In genomic region chr15:102742589-102742988, GRCm38 (mm10) we compare ENCODE assay signal across 7 mouse cellular contexts. TPM values are rescaled to one million over a fixed set of nuclear protein-coding genes. Genes with fewer than 3 reads are reported as not detected.
DNase-seq lines count a peak whose midpoint lies in the region; ATAC-seq lines count a peak whose summit lies in the region.

No protein-coding gene starts in this region.

- under 1% methylated on average over 10 of the region's 10 CpGs for WGBS in intestine, embryonic 16.5 days
- under 1% methylated on average over 10 of the region's 10 CpGs for WGBS in midbrain, embryonic 12.5 days

- no peak overlapping the region for H3K9ac ChIP-seq in intestine, embryonic 16.5 days (ENCODE audit: low read depth, low read length)
- H3K9ac ChIP-seq in midbrain, embryonic 12.5 days (replicated peaks), result no peak overlapping the region

- DNase-seq in adrenal gland, adult 8-10 months, result peak; percentile 82
- peak; percentile 94 for DNase-seq in embryo, embryonic 11 days
- DNase-seq in gastrocnemius, postnatal 25 days, result peak; percentile 81
- DNase-seq in left cerebral cortex, postnatal 25 days (ENCODE audit: low spot score in 2 of 2), result peak; percentile 90 to 95
- DNase-seq in skeletal muscle tissue, adult 2 months (ENCODE audit: low read depth, low spot score), result peak; percentile 87

- peak; percentile 76 for ATAC-seq in intestine, embryonic 16.5 days
- ATAC-seq in midbrain, embryonic 12.5 days (ENCODE audit: low FRiP score, low read depth), result 0 out of 2 replicates have a peak, but pooled peaks have one; percentile 27

- no peak overlapping the region for H3K27ac ChIP-seq in intestine, embryonic 16.5 days (ENCODE audit: low read length)
- peak overlapping the region; percentile 94 for H3K27ac ChIP-seq in midbrain, embryonic 12.5 days (replicated peaks)

- intact Hi-C loops in left cerebral cortex, postnatal 25 days (cut with DNase I), result loop anchor here (1.0 to 2.0 kb wide), 2 partner anchors 20 to 44 kb away; partner anchors contain the start of gene Calcoco1

- H3K9me3 ChIP-seq in intestine, embryonic 16.5 days (ENCODE audit: control insufficient read depth, low read length), result no peaks in the 10 kb centered on the region
- no peaks in the 10 kb centered on the region for H3K9me3 ChIP-seq in midbrain, embryonic 12.5 days

- H3K36me3 ChIP-seq in intestine, embryonic 16.5 days (ENCODE audit: control insufficient read depth, insufficient read depth, low read length), result no peaks in the 10 kb centered on the region
- H3K36me3 ChIP-seq in midbrain, embryonic 12.5 days, result no peaks in the 10 kb centered on the region

- peaks cover 54% of the 10 kb centered on the region for H3K27me3 ChIP-seq in intestine, embryonic 16.5 days (replicated peaks; ENCODE audit: control insufficient read depth, insufficient read depth, low read length)
- H3K27me3 ChIP-seq in midbrain, embryonic 12.5 days, result peaks cover 90% of the 10 kb centered on the region

- H3K4me3 ChIP-seq in intestine, embryonic 16.5 days (ENCODE audit: low read length), result no peak overlapping the region
- H3K4me3 ChIP-seq in midbrain, embryonic 12.5 days, result no peak overlapping the region

- H3K4me2 ChIP-seq in intestine, embryonic 16.5 days (ENCODE audit: low read depth, low read length), result no peak overlapping the region
- no peak overlapping the region for H3K4me2 ChIP-seq in midbrain, embryonic 12.5 days (replicated peaks)

- H3K4me1 ChIP-seq in intestine, embryonic 16.5 days (ENCODE audit: control insufficient read depth, insufficient read depth, low read length), result peaks cover 14% of the 10 kb centered on the region; the same call in 1 of the 2 replicates
- H3K4me1 ChIP-seq in midbrain, embryonic 12.5 days, result peaks cover 53% of the 10 kb centered on the region

RNA-seq across cellular contexts. Expression of gene Calcoco1, which starts 20.6 kb away (rescaled TPM):
- total RNA-seq in adrenal gland, adult 8-10 months (2022), result 100 to 1,000 TPM; 119 to 225 (median 182) TPM
- 10 to 100 TPM; 58.1 to 58.3 TPM for total RNA-seq in gastrocnemius, postnatal 25 days (2021)
- 26.5 and 27.0 TPM in 2 replicates for polyA plus RNA-seq in intestine, embryonic 16.5 days (2015; fragmentation: Nextera tagmentation; extraction: Ambion mirVana)
- total RNA-seq in left cerebral cortex, postnatal 25 days (2021), result 10 to 100 TPM; 64.4 to 68.3 TPM
- polyA plus RNA-seq in midbrain, embryonic 12.5 days (2016; fragmentation: Nextera tagmentation; extraction: Ambion mirVana), result 41.4 and 42.4 TPM in 2 replicates
